Mouse (Mus musculus) layer of hippocampus, postnatal 25 days (tissue): ENCODE results near the gene Actn3. TPM values are rescaled to one million over a fixed set of nuclear protein-coding genes. Genes with fewer than 3 reads are reported as not detected.
"Not testable (repeated sequence)": the region's sequence is repeated elsewhere in the genome, so short reads cannot be mapped to it uniquely, and the experiment has no call there.

ENCODE experiments used
- DNase-seq, 2 experiments: peaks; one replicate each; pipeline ENCODE4 v3.0.0; 2022; ENCODE audit warnings: mixed read lengths in 2 of 2, low spot score in 1 of 2; ENCODE audit errors: extremely low spot score in 1 of 2
- total RNA-seq, 2 experiments: library from RNA; stranded (reverse); gene quantifications; 2 replicates each; pipeline ENCODE4 v1.2.3; 2021

Actn3 gene
- total RNA-seq, 2 experiments from 2014 or later: 0.84 to 0.89 TPM

DNA sequence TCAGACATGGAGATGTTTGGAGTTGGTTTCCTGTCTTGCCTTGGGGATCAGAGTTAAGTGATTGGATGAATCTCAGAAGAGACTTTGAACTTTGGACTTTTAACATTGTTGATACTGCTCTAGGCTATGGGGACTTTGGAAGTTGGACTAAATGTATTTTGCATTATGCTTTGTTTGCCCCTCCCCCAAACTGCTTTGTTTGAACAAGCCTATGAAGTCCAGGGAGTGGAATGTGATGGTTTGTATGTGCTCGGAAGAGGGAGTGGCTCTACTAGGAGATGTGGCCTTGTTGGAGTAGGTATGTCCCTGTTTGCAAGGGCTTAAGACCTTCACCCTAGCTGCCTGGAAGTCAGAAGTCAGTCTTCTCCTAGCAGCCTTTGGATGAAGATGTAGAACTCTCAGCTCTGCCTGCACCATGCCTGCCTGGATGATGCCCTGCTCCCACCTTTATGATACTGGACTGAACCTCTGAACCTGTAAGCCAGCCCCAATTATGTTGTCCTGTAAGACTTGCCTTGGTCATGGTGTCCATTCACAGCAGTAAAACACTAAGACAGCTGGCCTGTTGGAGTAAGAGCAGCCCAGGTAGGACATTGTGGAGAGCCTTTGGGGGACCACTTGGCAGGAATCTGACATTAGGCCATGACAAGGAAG, 60.4 kb downstream of the Actn3 start:
- DNase-seq: no peak

- no peak for DNase-seq
These were observed 64.7 kb downstream of the Actn3 start for GRCm38 (mm10) chr19:4813015-4813414.

GRCm38 (mm10) chr19:4812334-4812949, 65.3 kb downstream of the Actn3 start:
- DNase-seq: not testable (repeated sequence)

- no peak for DNase-seq
These were observed 65.8 kb downstream of the Actn3 start for GRCm38 (mm10) chr19:4811909-4812242.

Other genes with a start within 250 kb of the Actn3 start
- gene Gm960, start 179.2 kb downstream of the Actn3 start, total RNA-seq: 1 to 10 TPM; 1.1 to 2.5 TPM
- gene Sptbn2, start 166.7 kb downstream of the Actn3 start, total RNA-seq: 100 to 1,000 TPM; 615 to 659 TPM
- gene Rbm4b, start 121.4 kb downstream of the Actn3 start, total RNA-seq: 10 to 100 TPM; 18.2 to 18.8 TPM
- 10 to 100 TPM; 81.1 to 82.0 TPM for gene Rbm4, start 84.0 kb downstream of the Actn3 start, total RNA-seq
- 10 to 100 TPM; 21.2 to 28.3 TPM for gene Gm21992, start 66.3 kb downstream of the Actn3 start, total RNA-seq
- 10 to 100 TPM; 53.0 to 53.9 TPM for gene Rbm14, start 66.3 kb downstream of the Actn3 start, total RNA-seq
- gene Ccs, start 38.6 kb downstream of the Actn3 start, total RNA-seq: 10 to 100 TPM; 30.6 to 37.8 TPM
- gene Ccdc87, start 38.5 kb downstream of the Actn3 start, total RNA-seq: 1 to 10 TPM; 1.8 to 2.2 TPM
- 100 to 1,000 TPM; 113 to 118 TPM for gene Ctsf, start 22.8 kb downstream of the Actn3 start, total RNA-seq
- gene Zdhhc24, start 759 bp upstream of the Actn3 start, total RNA-seq: 10 to 100 TPM; 24.9 to 25.5 TPM
- gene Bbs1, start 28.7 kb upstream of the Actn3 start, total RNA-seq: 10 to 100 TPM; 37.4 to 41.9 TPM
- 10 to 100 TPM; 41.0 to 43.5 TPM for gene Dpp3, start 50.4 kb upstream of the Actn3 start, total RNA-seq
- gene Peli3, start 65.2 kb upstream of the Actn3 start, total RNA-seq: 10 to 100 TPM; 20.2 to 20.9 TPM
- gene Mrpl11, start 84.2 kb upstream of the Actn3 start, total RNA-seq: 10 to 100 TPM; 60.5 to 71.1 TPM
- 1 to 10 TPM; 5.7 to 6.6 TPM for gene Npas4, start 112.4 kb upstream of the Actn3 start, total RNA-seq
- 10 to 100 TPM; 14.2 to 17.6 TPM for gene Slc29a2, start 146.0 kb upstream of the Actn3 start, total RNA-seq
- 100 to 1,000 TPM; 131 to 132 TPM for gene B4gat1, start 160.9 kb upstream of the Actn3 start, total RNA-seq
- gene AC124502.3, start 161.0 kb upstream of the Actn3 start, total RNA-seq: 1 to 10 TPM; 5.0 to 5.3 TPM
- gene Brms1, start 163.4 kb upstream of the Actn3 start, total RNA-seq: 10 to 100 TPM; 19.2 to 21.4 TPM
- gene Rin1, start 172.6 kb upstream of the Actn3 start, total RNA-seq: 100 to 1,000 TPM; 109 to 114 TPM
- gene Cd248, start 190.2 kb upstream of the Actn3 start, total RNA-seq: 1 to 10 TPM; 4.3 to 5.1 TPM
- gene Tmem151a, start 207.6 kb upstream of the Actn3 start, total RNA-seq: 100 to 1,000 TPM; 131 to 138 TPM
- 10 to 100 TPM; 24.5 to 24.7 TPM for gene Yif1a, start 210.6 kb upstream of the Actn3 start, total RNA-seq
- 100 to 1,000 TPM; 754 to 774 TPM for gene Cnih2, start 220.6 kb upstream of the Actn3 start, total RNA-seq
- gene Rab1b, start 229.2 kb upstream of the Actn3 start, total RNA-seq: 100 to 1,000 TPM; 173 TPM
- 100 to 1,000 TPM; 214 to 222 TPM for gene Klc2, start 240.7 kb upstream of the Actn3 start, total RNA-seq